Mouse (Mus musculus): ENCODE measurements around the gene Dusp7. TPM values are rescaled to one million over a fixed set of nuclear protein-coding genes. Genes with fewer than 3 reads are reported as not detected.

The Dusp7 gene
- polyA plus RNA-seq, 1 experiment from 2014 or later = 28.7 TPM

DNA sequence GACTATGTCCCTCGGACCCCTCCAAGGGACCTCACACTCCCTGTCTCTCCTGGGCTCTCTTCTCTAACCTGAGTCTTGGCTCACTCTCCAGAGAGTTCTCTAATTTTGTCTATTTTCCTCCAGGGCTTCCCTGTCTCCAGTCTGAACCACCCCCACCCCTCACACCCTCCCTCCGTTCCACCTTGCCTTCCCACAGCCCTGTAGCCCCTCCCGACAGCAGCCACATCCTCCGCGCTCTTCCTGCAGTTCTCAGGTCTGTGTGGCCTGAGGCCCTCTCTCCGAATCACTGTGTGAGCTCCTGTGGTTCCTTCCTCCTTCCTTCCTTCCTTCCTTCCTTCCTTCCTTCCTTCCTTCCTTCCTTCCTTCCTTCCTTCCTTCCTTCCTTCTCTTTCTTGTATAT lies 22.8 kb upstream of the Dusp7 start:
- WGBS = 59% methylated on average over 6 of the region's 6 CpGs
- DNase-seq (ENCODE audit: low spot score) (no peak), ATAC-seq (ENCODE audit: insufficient read depth, low FRiP score, low TSS enrichment) (no peak)
- H3K27me3 ChIP-seq (ENCODE audit: control insufficient read depth, insufficient read depth, low read length) = no peaks in the 10 kb centered on the region
- no peak overlapping the region for H3K9ac ChIP-seq (ENCODE audit: low read length)
- H3K9me3 ChIP-seq (ENCODE audit: control insufficient read depth, low read length) = no peaks in the 10 kb centered on the region
- H3K4me1 ChIP-seq (ENCODE audit: control insufficient read depth, insufficient read depth, low read length) = no peaks in the 10 kb centered on the region; the same call in 1 of the 2 replicates
- no peak overlapping the region for H3K4me3 ChIP-seq (ENCODE audit: low read depth, low read length)
- H3K36me3 ChIP-seq (ENCODE audit: control insufficient read depth, insufficient read depth, low read length) = no peaks in the 10 kb centered on the region
- H3K4me2 ChIP-seq (ENCODE audit: low read depth) = no peak overlapping the region
- H3K27ac ChIP-seq (ENCODE audit: low read depth, low read length) = no peak overlapping the region

GRCm38 (mm10) chr9:106348281-106348680 lies 20.2 kb upstream of the Dusp7 start:
- 71% methylated on average over 10 of the region's 10 CpGs for WGBS
- H3K4me1 ChIP-seq (ENCODE audit: control insufficient read depth, insufficient read depth, low read length) = no peaks in the 10 kb centered on the region; the same call in 1 of the 2 replicates
- H3K4me3 ChIP-seq (ENCODE audit: low read depth, low read length) = no peak overlapping the region
- DNase-seq (ENCODE audit: low spot score) = no peak
- ATAC-seq (ENCODE audit: insufficient read depth, low FRiP score, low TSS enrichment) = no peak
- no peak overlapping the region for H3K9ac ChIP-seq (ENCODE audit: low read length)
- no peak overlapping the region for H3K4me2 ChIP-seq (ENCODE audit: low read depth)
- H3K9me3 ChIP-seq (ENCODE audit: control insufficient read depth, low read length) = no peaks in the 10 kb centered on the region
- H3K27ac ChIP-seq (ENCODE audit: low read depth, low read length) = no peak overlapping the region
- H3K36me3 ChIP-seq (ENCODE audit: control insufficient read depth, insufficient read depth, low read length) = no peaks in the 10 kb centered on the region
- H3K27me3 ChIP-seq (ENCODE audit: control insufficient read depth, insufficient read depth, low read length) = no peaks in the 10 kb centered on the region

- Histone ChIP-seq H3K9ac (ENCODE audit: low read length) (no peak overlapping the region), H3K4me1 (ENCODE audit: control insufficient read depth, insufficient read depth, low read length) (no peaks in the 10 kb centered on the region; the same call in 1 of the 2 replicates), H3K27ac (ENCODE audit: low read depth, low read length) (no peak overlapping the region), H3K9me3 (ENCODE audit: control insufficient read depth, low read length) (no peaks in the 10 kb centered on the region), H3K27me3 (ENCODE audit: control insufficient read depth, insufficient read depth, low read length) (no peaks in the 10 kb centered on the region), H3K4me3 (ENCODE audit: low read depth, low read length) (no peak overlapping the region), H3K4me2 (ENCODE audit: low read depth) (no peak overlapping the region), H3K36me3 (ENCODE audit: control insufficient read depth, insufficient read depth, low read length) (no peaks in the 10 kb centered on the region)
- ATAC-seq (ENCODE audit: insufficient read depth, low FRiP score, low TSS enrichment) (no peak), DNase-seq (ENCODE audit: low spot score) (no peak)
- WGBS = 73% methylated on average over 2 of the region's 2 CpGs
Observed at GRCm38 (mm10) chr9:106349075-106349474, 19.4 kb upstream of the Dusp7 start.

DNA sequence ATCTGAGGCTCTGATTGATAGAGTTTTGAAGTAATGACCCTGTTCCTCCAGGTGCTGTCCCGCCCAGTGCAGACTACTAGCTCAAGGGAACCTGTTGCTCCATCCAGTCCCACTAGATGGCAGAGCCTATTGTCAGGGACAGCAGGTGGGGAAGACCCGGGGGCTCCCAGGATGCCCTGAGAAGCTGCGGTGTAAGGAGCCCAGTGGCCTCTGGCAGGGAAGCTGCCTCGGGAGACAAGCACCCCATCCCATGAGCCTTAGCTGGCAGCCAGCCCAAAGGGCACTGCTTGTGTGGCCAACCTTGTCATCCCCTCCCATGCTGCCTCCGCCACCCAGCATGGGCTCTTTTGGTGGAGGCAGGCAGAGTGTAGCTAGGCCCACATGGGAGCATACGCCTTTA lies 17.3 kb upstream of the Dusp7 start:
- Histone ChIP-seq H3K27me3 (ENCODE audit: control insufficient read depth, insufficient read depth, low read length) (no peaks in the 10 kb centered on the region), H3K9me3 (ENCODE audit: control insufficient read depth, low read length) (no peaks in the 10 kb centered on the region), H3K36me3 (ENCODE audit: control insufficient read depth, insufficient read depth, low read length) (no peaks in the 10 kb centered on the region), H3K4me2 (ENCODE audit: low read depth) (no peak overlapping the region), H3K27ac (ENCODE audit: low read depth, low read length) (no peak overlapping the region), H3K9ac (ENCODE audit: low read length) (no peak overlapping the region), H3K4me1 (ENCODE audit: control insufficient read depth, insufficient read depth, low read length) (peaks cover 12% of the 10 kb centered on the region; the same call in 1 of the 2 replicates), H3K4me3 (ENCODE audit: low read depth, low read length) (no peak overlapping the region)
- WGBS = 67% methylated on average over 6 of the region's 6 CpGs
- ATAC-seq (ENCODE audit: insufficient read depth, low FRiP score, low TSS enrichment) (no peak), DNase-seq (ENCODE audit: low spot score) (no peak)

GRCm38 (mm10) chr9:106353779-106354178 lies 14.7 kb upstream of the Dusp7 start:
- Histone ChIP-seq H3K4me3 (ENCODE audit: low read depth, low read length) (no peak overlapping the region), H3K36me3 (ENCODE audit: control insufficient read depth, insufficient read depth, low read length) (no peaks in the 10 kb centered on the region), H3K9ac (ENCODE audit: low read length) (no peak overlapping the region), H3K27ac (ENCODE audit: low read depth, low read length) (no peak overlapping the region), H3K4me2 (ENCODE audit: low read depth) (no peak overlapping the region), H3K4me1 (ENCODE audit: control insufficient read depth, insufficient read depth, low read length) (peaks cover 12% of the 10 kb centered on the region; the same call in 1 of the 2 replicates), H3K9me3 (ENCODE audit: control insufficient read depth, low read length) (no peaks in the 10 kb centered on the region), H3K27me3 (ENCODE audit: control insufficient read depth, insufficient read depth, low read length) (no peaks in the 10 kb centered on the region)
- WGBS = 70% methylated on average over 6 of the region's 6 CpGs
- DNase-seq (ENCODE audit: low spot score) = no peak
- ATAC-seq (ENCODE audit: insufficient read depth, low FRiP score, low TSS enrichment) = no peak

- WGBS = 85% methylated on average over 6 of the region's 6 CpGs
- 0 out of 2 replicates have a peak overlapping the region, but pooled peaks have one; percentile 10 for H3K27ac ChIP-seq (ENCODE audit: low read depth, low read length)
Observed at GRCm38 (mm10) chr9:106354810-106355209, 13.6 kb upstream of the Dusp7 start.

GRCm38 (mm10) chr9:106355217-106355974 lies 13.0 kb upstream of the Dusp7 start:
- WGBS = 70% methylated on average over 10 of the region's 10 CpGs
- no peak overlapping the region for H3K4me3 ChIP-seq (ENCODE audit: low read depth, low read length)
- ATAC-seq (ENCODE audit: insufficient read depth, low FRiP score, low TSS enrichment) (no peak), DNase-seq (ENCODE audit: low spot score) (no peak)
- H3K9ac ChIP-seq (ENCODE audit: low read length) = no peak overlapping the region
- no peaks in the 10 kb centered on the region for H3K9me3 ChIP-seq (ENCODE audit: control insufficient read depth, low read length)
- peak overlapping the region; percentile 73 for H3K27ac ChIP-seq (ENCODE audit: low read depth, low read length)
- H3K4me2 ChIP-seq (ENCODE audit: low read depth) = no peak overlapping the region
- H3K27me3 ChIP-seq (ENCODE audit: control insufficient read depth, insufficient read depth, low read length) = no peaks in the 10 kb centered on the region
- peaks cover 12% of the 10 kb centered on the region; the same call in 1 of the 2 replicates for H3K4me1 ChIP-seq (ENCODE audit: control insufficient read depth, insufficient read depth, low read length)
- no peaks in the 10 kb centered on the region for H3K36me3 ChIP-seq (ENCODE audit: control insufficient read depth, insufficient read depth, low read length)

More at GRCm38 (mm10) chr9:106354810-106355209, 13.6 kb upstream of the Dusp7 start:
- no peak overlapping the region for H3K4me3 ChIP-seq (ENCODE audit: low read depth, low read length)
- no peak for ATAC-seq (ENCODE audit: insufficient read depth, low FRiP score, low TSS enrichment)
- H3K9ac ChIP-seq (ENCODE audit: low read length) = no peak overlapping the region
- peaks cover 12% of the 10 kb centered on the region; the same call in 1 of the 2 replicates for H3K4me1 ChIP-seq (ENCODE audit: control insufficient read depth, insufficient read depth, low read length)
- H3K9me3 ChIP-seq (ENCODE audit: control insufficient read depth, low read length) = no peaks in the 10 kb centered on the region
- H3K36me3 ChIP-seq (ENCODE audit: control insufficient read depth, insufficient read depth, low read length) = no peaks in the 10 kb centered on the region
- H3K27me3 ChIP-seq (ENCODE audit: control insufficient read depth, insufficient read depth, low read length) = no peaks in the 10 kb centered on the region
- H3K4me2 ChIP-seq (ENCODE audit: low read depth) = no peak overlapping the region
- DNase-seq (ENCODE audit: low spot score) = no peak

DNA sequence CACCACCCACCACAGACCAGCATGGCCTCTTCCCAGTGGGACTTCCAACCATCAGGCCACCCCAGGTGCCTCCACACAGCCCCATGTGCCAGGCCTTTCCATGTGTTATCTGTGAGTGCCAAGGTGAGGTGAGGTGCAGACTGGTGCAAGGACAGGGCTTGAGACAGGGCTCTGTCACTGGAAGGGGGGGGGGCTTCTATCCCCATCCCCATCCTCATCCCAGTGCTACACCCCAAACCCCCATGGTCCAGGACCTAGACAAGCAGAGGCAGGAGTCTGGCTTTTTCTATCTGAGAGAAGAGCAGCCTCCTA lies 12.5 kb upstream of the Dusp7 start:
- peak overlapping the region; percentile 73 for H3K27ac ChIP-seq (ENCODE audit: low read depth, low read length)
- H3K9ac ChIP-seq (ENCODE audit: low read length) = no peak overlapping the region
- DNase-seq (ENCODE audit: low spot score) (no peak), ATAC-seq (ENCODE audit: insufficient read depth, low FRiP score, low TSS enrichment) (no peak)
- no peak overlapping the region for H3K4me3 ChIP-seq (ENCODE audit: low read depth, low read length)
- H3K27me3 ChIP-seq (ENCODE audit: control insufficient read depth, insufficient read depth, low read length) = no peaks in the 10 kb centered on the region
- no peak overlapping the region for H3K4me2 ChIP-seq (ENCODE audit: low read depth)
- peaks cover 12% of the 10 kb centered on the region; the same call in 1 of the 2 replicates for H3K4me1 ChIP-seq (ENCODE audit: control insufficient read depth, insufficient read depth, low read length)
- H3K9me3 ChIP-seq (ENCODE audit: control insufficient read depth, low read length) = no peaks in the 10 kb centered on the region
- H3K36me3 ChIP-seq (ENCODE audit: control insufficient read depth, insufficient read depth, low read length) = no peaks in the 10 kb centered on the region

GRCm38 (mm10) chr9:106356323-106356844 lies 12.0 kb upstream of the Dusp7 start:
- Histone ChIP-seq H3K4me2 (ENCODE audit: low read depth) (no peak overlapping the region), H3K9ac (ENCODE audit: low read length) (no peak overlapping the region), H3K27me3 (ENCODE audit: control insufficient read depth, insufficient read depth, low read length) (no peaks in the 10 kb centered on the region), H3K36me3 (ENCODE audit: control insufficient read depth, insufficient read depth, low read length) (no peaks in the 10 kb centered on the region), H3K9me3 (ENCODE audit: control insufficient read depth, low read length) (no peaks in the 10 kb centered on the region), H3K4me1 (ENCODE audit: control insufficient read depth, insufficient read depth, low read length) (peaks cover 12% of the 10 kb centered on the region; the same call in 1 of the 2 replicates), H3K27ac (ENCODE audit: low read depth, low read length) (peak overlapping the region; percentile 73), H3K4me3 (ENCODE audit: low read depth, low read length) (no peak overlapping the region)
- peak; percentile 70 for DNase-seq (ENCODE audit: low spot score)
- no peak for ATAC-seq (ENCODE audit: insufficient read depth, low FRiP score, low TSS enrichment)
- 51% methylated on average over 8 of the region's 10 CpGs for WGBS

All from neural tube, embryonic 11.5 days (tissue).